Mouse (Mus musculus) olfactory bulb, adult 2 months (tissue): ENCODE data around the gene Saxo1.

Experiments used
- CTCF ChIP-seq: fragments of 200-500 bp; IDR thresholded peaks from 2 replicates; pipeline ENCODE4 v1.5.1; 2012; ENCODE audit warnings: low read depth, mild to moderate bottlenecking, low read length, moderate library complexity; ENCODE audit not compliant: insufficient read depth
- POLR2A ChIP-seq: fragments of 200-500 bp; IDR thresholded peaks from 2 replicates; pipeline ENCODE4 v1.6.1; 2012; ENCODE audit warnings: mild to moderate bottlenecking, low read depth, low read length, moderate library complexity; ENCODE audit not compliant: insufficient read depth

- TF ChIP-seq POLR2A (no peak), CTCF (no peak)
Observed at GRCm38 (mm10) chr4:86486491-86486890, 71.6 kb downstream of the Saxo1 start.
